Mouse (Mus musculus) liver, adult 2 months (tissue): ENCODE results near the gene Rpn1. TPM values are rescaled to one million over a fixed set of nuclear protein-coding genes. Genes with fewer than 3 reads are reported as not detected.
A peak's percentile ranks its signal among the peaks of the same experiment; 100 is the strongest.

ENCODE experiments used
- DNase-seq: peaks from one replicate; pipeline ENCODE4 v3.0.0-alpha.2; 2011; ENCODE audit warnings: low read depth, low spot score; ENCODE audit errors: extremely low read depth
- H3K27ac ChIP-seq: fragments of 200-500 bp; replicated peaks from 2 replicates; pipeline ENCODE4 v1.5.1; 2012; ENCODE audit warnings: low read depth, mild to moderate bottlenecking, control low read depth, inconsistent platforms, low read length; ENCODE audit not compliant: insufficient read depth
- H3K27me3 ChIP-seq: fragments of 200-500 bp; 2 replicates; pipeline ENCODE4 v1.6.1; 2012; ENCODE audit warnings: mild to moderate bottlenecking, moderate library complexity, low read length, inconsistent platforms; ENCODE audit not compliant: control insufficient read depth, insufficient read depth
- H3K36me3 ChIP-seq: fragments of 200-500 bp; 2 replicates; pipeline ENCODE4 v1.6.1; 2012; ENCODE audit warnings: low read length, inconsistent platforms; ENCODE audit not compliant: control insufficient read depth, insufficient read depth
- H3K4me1 ChIP-seq: fragments of 200-500 bp; 2 replicates; pipeline ENCODE4 v1.6.1; 2011; ENCODE audit warnings: low read length; ENCODE audit not compliant: control insufficient read depth, insufficient read depth
- H3K4me3 ChIP-seq: fragments of 200-500 bp; 2 replicates; pipeline ENCODE4 v1.5.1; 2011; ENCODE audit warnings: low read depth, mild to moderate bottlenecking, control low read depth, low read length, moderate library complexity; ENCODE audit not compliant: insufficient read depth
- H3K79me2 ChIP-seq: fragments of 200-500 bp; 2 replicates; pipeline ENCODE4 v1.6.1; 2012; ENCODE audit warnings: inconsistent platforms, mild to moderate bottlenecking, low read length, moderate library complexity; ENCODE audit not compliant: control insufficient read depth, insufficient read depth
- H3K9ac ChIP-seq: fragments of 200-500 bp; 2 replicates; pipeline ENCODE4 v1.6.1; 2012; ENCODE audit warnings: low read depth, mild to moderate bottlenecking, control low read depth, inconsistent platforms, low read length
- CTCF ChIP-seq: fragments of 200-500 bp; IDR thresholded peaks from 2 replicates; pipeline ENCODE4 v1.5.1; 2011; ENCODE audit warnings: low read depth, low read length, control low read depth
- POLR2A ChIP-seq: fragments of 200-500 bp; IDR thresholded peaks from 2 replicates; pipeline ENCODE4 v1.6.1; 2011; ENCODE audit warnings: low read length, control low read depth; ENCODE audit not compliant: insufficient read depth; ENCODE audit errors: extremely low read depth
- WGBS: fragments of 180-500 bp; shearing (Covaris S2); methylation state at CpG from one replicate; pipeline ENCODE4 v1.1.7; 2018; 5-methylcytosine and 5-hydroxymethylcytosine counted together
- polyA plus RNA-seq: library from polyadenylated mRNA; depleted of rRNA; stranded (reverse); fragments of >200 nt; gene quantifications from 2 replicates; pipeline ENCODE4 v1.2.3, GENCODE M21; 2012
- total RNA-seq: library from RNA; depleted of rRNA; stranded (reverse); fragments of >200 nt; gene quantifications from 2 replicates; pipeline ENCODE4 v1.2.3, GENCODE M21; 2014

The Rpn1 gene
- total and polyA plus RNA-seq, 2 experiments, result 124 to 149 TPM

DNA sequence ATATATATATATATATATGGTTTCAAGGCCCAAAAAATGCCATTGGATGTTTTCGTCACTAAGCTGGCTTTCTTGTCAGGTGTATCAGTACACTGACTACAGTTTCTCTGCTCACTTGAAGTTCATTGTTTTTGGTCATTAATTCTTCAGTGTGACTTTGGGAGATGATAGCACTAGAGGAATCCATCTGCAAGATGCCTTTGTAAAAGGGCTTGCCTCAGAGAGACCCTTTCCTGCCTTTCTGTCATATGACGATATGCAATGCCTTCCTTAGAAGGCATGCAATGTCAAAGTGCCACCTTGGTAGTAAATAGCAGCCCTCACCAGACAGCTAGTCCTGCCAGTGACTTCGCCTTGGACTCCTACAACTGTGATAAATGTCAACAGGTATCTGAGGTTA, 610 bp upstream of the Rpn1 start:
- DNase-seq, result no peak
- H3K27me3 ChIP-seq, result no peaks in the 10 kb centered on the region
- no peak overlapping the region for H3K4me3 ChIP-seq
- no peak overlapping the region for H3K27ac ChIP-seq
- 67% methylated on average over 3 of the region's 3 CpGs for WGBS
- no peak overlapping the region for H3K9ac ChIP-seq
- no peak for TF ChIP-seq CTCF
- TF ChIP-seq POLR2A, result no peak
- peaks cover 15% of the 10 kb centered on the region for H3K4me1 ChIP-seq
- H3K36me3 ChIP-seq, result no peaks in the 10 kb centered on the region; the same call in 1 of the 2 replicates
- H3K79me2 ChIP-seq, result peaks cover 27% of the 10 kb centered on the region

GRCm38 (mm10) chr6:88088971-88089370, 4.7 kb downstream of the Rpn1 start:
- Histone ChIP-seq H3K79me2 (peaks cover 30% of the 10 kb centered on the region), H3K27me3 (no peaks in the 10 kb centered on the region), H3K4me3 (no peak overlapping the region), H3K9ac (no peak overlapping the region), H3K4me1 (peaks cover 12% of the 10 kb centered on the region), H3K27ac (no peak overlapping the region), H3K36me3 (peaks cover 37% of the 10 kb centered on the region)
- no peak for TF ChIP-seq POLR2A
- TF ChIP-seq CTCF, result no peak
- WGBS, result 83% methylated on average over 1 of the region's 1 CpGs
- DNase-seq, result no peak

- Histone ChIP-seq H3K9ac (no peak overlapping the region), H3K79me2 (no peaks in the 10 kb centered on the region), H3K27ac (no peak overlapping the region), H3K4me1 (no peaks in the 10 kb centered on the region), H3K36me3 (peaks cover 76% of the 10 kb centered on the region), H3K4me3 (no peak overlapping the region), H3K27me3 (no peaks in the 10 kb centered on the region)
- WGBS, result 74% methylated on average over 7 of the region's 7 CpGs
- no peak for DNase-seq
- TF ChIP-seq CTCF (no peak), POLR2A (no peak)
Observed at GRCm38 (mm10) chr6:88095377-88095776, 11.1 kb downstream of the Rpn1 start.

DNA sequence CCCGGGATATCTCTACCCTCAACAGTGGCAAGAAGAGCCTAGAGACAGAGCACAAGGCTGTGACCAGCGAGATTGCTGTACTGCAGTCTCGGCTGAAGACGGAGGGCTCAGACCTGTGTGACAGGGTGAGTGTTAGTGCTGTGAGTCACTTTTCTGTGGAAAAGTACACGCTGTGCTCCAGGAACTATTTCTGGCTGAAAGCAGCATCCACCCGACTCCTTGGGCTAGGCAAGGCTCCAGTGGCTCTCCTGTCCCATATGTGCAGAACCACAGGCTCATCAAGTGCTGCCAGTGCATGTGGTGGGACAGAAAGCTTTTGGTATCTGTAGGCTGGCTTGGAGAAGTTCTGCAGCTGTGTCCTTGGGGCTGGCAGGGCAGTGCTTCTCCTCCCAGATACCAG, 17.8 kb downstream of the Rpn1 start:
- H3K36me3 ChIP-seq, result peaks cover 35% of the 10 kb centered on the region

GRCm38 (mm10) chr6:88105783-88106611, 21.7 kb downstream of the Rpn1 start:
- WGBS, result 15% methylated on average over 32 of the region's 32 CpGs
- Histone ChIP-seq H3K79me2 (no peaks in the 10 kb centered on the region), H3K27ac (no peak overlapping the region), H3K36me3 (peaks cover 12% of the 10 kb centered on the region; the same call in 1 of the 2 replicates), H3K27me3 (no peaks in the 10 kb centered on the region), H3K9ac (peak overlapping the region; percentile 52), H3K4me1 (peaks cover 3% of the 10 kb centered on the region; the same call in 1 of the 2 replicates), H3K4me3 (peak overlapping the region; percentile 20)
- TF ChIP-seq CTCF, result peak; percentile 97
- TF ChIP-seq POLR2A, result no peak
- peak; percentile 71 for DNase-seq

More for the DNA sequence above, 17.8 kb downstream of the Rpn1 start:
- H3K4me1 ChIP-seq, result peaks cover 3% of the 10 kb centered on the region; the same call in 1 of the 2 replicates
- no peak for DNase-seq
- no peak overlapping the region for H3K4me3 ChIP-seq
- no peak overlapping the region for H3K27ac ChIP-seq
- TF ChIP-seq POLR2A, result no peak
- no peak for TF ChIP-seq CTCF
- H3K79me2 ChIP-seq, result no peaks in the 10 kb centered on the region
- 93% methylated on average over 6 of the region's 6 CpGs for WGBS
- no peaks in the 10 kb centered on the region for H3K27me3 ChIP-seq
- H3K9ac ChIP-seq, result no peak overlapping the region
